Mouse (Mus musculus): ENCODE measurements around the gene Sim1. TPM values are rescaled to one million over a fixed set of nuclear protein-coding genes. Genes with fewer than 3 reads are reported as not detected.

Sim1 gene
- polyA plus RNA-seq (2014; fragmentation: Nextera tagmentation; extraction: Ambion mirVana): 1.8 and 2.0 TPM in 2 replicates

- H3K4me1 ChIP-seq (ENCODE audit: control insufficient read depth, insufficient read depth, low read length): peaks cover 3% of the 10 kb centered on the region; the same call in 1 of the 2 replicates
- no peaks in the 10 kb centered on the region for H3K36me3 ChIP-seq (ENCODE audit: control insufficient read depth, insufficient read depth, low read length)
- H3K4me2 ChIP-seq (ENCODE audit: low read depth, low read length): peak within 1 kb of the TSS; percentile 64
- H3K9ac ChIP-seq (replicated peaks; ENCODE audit: low read depth, low read length): no peak within 1 kb of the TSS
- peak within 1 kb of the TSS; percentile 33 for H3K4me3 ChIP-seq (ENCODE audit: low read depth, low read length)
- no peaks in the 10 kb centered on the region for H3K9me3 ChIP-seq (ENCODE audit: control insufficient read depth, low read length)
- peaks cover 66% of the 10 kb centered on the region for H3K27me3 ChIP-seq (ENCODE audit: control insufficient read depth, insufficient read depth, low read length)
- ATAC-seq (ENCODE audit: low read depth): peak; percentile 96
- no peak within 1 kb of the TSS for H3K27ac ChIP-seq (ENCODE audit: low read depth, low read length)
- WGBS: under 1% methylated on average over 61 of the region's 62 CpGs
Observed at GRCm38 (mm10) chr10:50894170-50894991, at the start of gene Sim1. Gene Sim1, plus strand, starts transcription at chr10:50894754.

GRCm38 (mm10) chr10:50868202-50868601 lies 26.4 kb upstream of the Sim1 start:
- Histone ChIP-seq H3K4me2 (ENCODE audit: low read depth, low read length) (no peak overlapping the region), H3K9me3 (ENCODE audit: control insufficient read depth, low read length) (no peaks in the 10 kb centered on the region), H3K27ac (ENCODE audit: low read depth, low read length) (no peak overlapping the region), H3K27me3 (ENCODE audit: control insufficient read depth, insufficient read depth, low read length) (no peaks in the 10 kb centered on the region), H3K9ac (replicated peaks; ENCODE audit: low read depth, low read length) (no peak overlapping the region), H3K4me3 (ENCODE audit: low read depth, low read length) (no peak overlapping the region), H3K4me1 (ENCODE audit: control insufficient read depth, insufficient read depth, low read length) (no peaks in the 10 kb centered on the region), H3K36me3 (ENCODE audit: control insufficient read depth, insufficient read depth, low read length) (no peaks in the 10 kb centered on the region)
- no peak for ATAC-seq (ENCODE audit: low read depth)
- 85% methylated on average over 4 of the region's 4 CpGs for WGBS

- 90% methylated on average over 5 of the region's 5 CpGs for WGBS
- H3K27ac ChIP-seq (ENCODE audit: low read depth, low read length): no peak overlapping the region
- H3K4me2 ChIP-seq (ENCODE audit: low read depth, low read length): no peak overlapping the region
- H3K9me3 ChIP-seq (ENCODE audit: control insufficient read depth, low read length): no peaks in the 10 kb centered on the region
- H3K4me1 ChIP-seq (ENCODE audit: control insufficient read depth, insufficient read depth, low read length): no peaks in the 10 kb centered on the region
- no peaks in the 10 kb centered on the region for H3K36me3 ChIP-seq (ENCODE audit: control insufficient read depth, insufficient read depth, low read length)
- H3K27me3 ChIP-seq (ENCODE audit: control insufficient read depth, insufficient read depth, low read length): no peaks in the 10 kb centered on the region
- H3K9ac ChIP-seq (replicated peaks; ENCODE audit: low read depth, low read length): no peak overlapping the region
- no peak overlapping the region for H3K4me3 ChIP-seq (ENCODE audit: low read depth, low read length)
- ATAC-seq (ENCODE audit: low read depth): no peak
Observed at GRCm38 (mm10) chr10:50876952-50877351, 17.6 kb upstream of the Sim1 start.

- H3K9me3 ChIP-seq (ENCODE audit: control insufficient read depth, low read length): no peaks in the 10 kb centered on the region
- no peak overlapping the region for H3K4me3 ChIP-seq (ENCODE audit: low read depth, low read length)
- no peak overlapping the region for H3K9ac ChIP-seq (replicated peaks; ENCODE audit: low read depth, low read length)
- no peak overlapping the region for H3K27ac ChIP-seq (ENCODE audit: low read depth, low read length)
- no peaks in the 10 kb centered on the region for H3K36me3 ChIP-seq (ENCODE audit: control insufficient read depth, insufficient read depth, low read length)
- H3K4me1 ChIP-seq (ENCODE audit: control insufficient read depth, insufficient read depth, low read length): no peaks in the 10 kb centered on the region
- 19% methylated on average over 2 of the region's 2 CpGs for WGBS
- peak; percentile 17; the same call in 1 of the 2 replicates for ATAC-seq (ENCODE audit: low read depth)
- no peak overlapping the region for H3K4me2 ChIP-seq (ENCODE audit: low read depth, low read length)
- H3K27me3 ChIP-seq (ENCODE audit: control insufficient read depth, insufficient read depth, low read length): no peaks in the 10 kb centered on the region
Observed at GRCm38 (mm10) chr10:50881476-50882069, 13.0 kb upstream of the Sim1 start.

- WGBS: 73% methylated on average over 2 of the region's 2 CpGs
- H3K9ac ChIP-seq (replicated peaks; ENCODE audit: low read depth, low read length): no peak overlapping the region
- ATAC-seq (ENCODE audit: low read depth): no peak
Observed at GRCm38 (mm10) chr10:50882366-50882765, 12.2 kb upstream of the Sim1 start.

GRCm38 (mm10) chr10:50886305-50886704 lies 8.2 kb upstream of the Sim1 start:
- ATAC-seq (ENCODE audit: low read depth): no peak
- Histone ChIP-seq H3K27ac (ENCODE audit: low read depth, low read length) (no peak overlapping the region), H3K9ac (replicated peaks; ENCODE audit: low read depth, low read length) (no peak overlapping the region), H3K4me3 (ENCODE audit: low read depth, low read length) (no peak overlapping the region), H3K27me3 (ENCODE audit: control insufficient read depth, insufficient read depth, low read length) (peaks cover 18% of the 10 kb centered on the region), H3K36me3 (ENCODE audit: control insufficient read depth, insufficient read depth, low read length) (no peaks in the 10 kb centered on the region), H3K9me3 (ENCODE audit: control insufficient read depth, low read length) (no peaks in the 10 kb centered on the region), H3K4me2 (ENCODE audit: low read depth, low read length) (no peak overlapping the region), H3K4me1 (ENCODE audit: control insufficient read depth, insufficient read depth, low read length) (no peaks in the 10 kb centered on the region)
- WGBS: 66% methylated on average over 4 of the region's 4 CpGs

More at GRCm38 (mm10) chr10:50882366-50882765, 12.2 kb upstream of the Sim1 start:
- Histone ChIP-seq H3K4me3 (ENCODE audit: low read depth, low read length) (no peak overlapping the region), H3K36me3 (ENCODE audit: control insufficient read depth, insufficient read depth, low read length) (no peaks in the 10 kb centered on the region), H3K27me3 (ENCODE audit: control insufficient read depth, insufficient read depth, low read length) (no peaks in the 10 kb centered on the region), H3K27ac (ENCODE audit: low read depth, low read length) (no peak overlapping the region), H3K4me1 (ENCODE audit: control insufficient read depth, insufficient read depth, low read length) (no peaks in the 10 kb centered on the region), H3K4me2 (ENCODE audit: low read depth, low read length) (no peak overlapping the region), H3K9me3 (ENCODE audit: control insufficient read depth, low read length) (no peaks in the 10 kb centered on the region)

- H3K27ac ChIP-seq (ENCODE audit: low read depth, low read length): no peak overlapping the region
- H3K4me1 ChIP-seq (ENCODE audit: control insufficient read depth, insufficient read depth, low read length): peaks cover 3% of the 10 kb centered on the region; the same call in 1 of the 2 replicates
- no peak overlapping the region for H3K9ac ChIP-seq (replicated peaks; ENCODE audit: low read depth, low read length)
- 16% methylated on average over 6 of the region's 6 CpGs for WGBS
- ATAC-seq (ENCODE audit: low read depth): no peak
- no peak overlapping the region for H3K4me3 ChIP-seq (ENCODE audit: low read depth, low read length)
- H3K4me2 ChIP-seq (ENCODE audit: low read depth, low read length): no peak overlapping the region
- no peaks in the 10 kb centered on the region for H3K36me3 ChIP-seq (ENCODE audit: control insufficient read depth, insufficient read depth, low read length)
- no peaks in the 10 kb centered on the region for H3K9me3 ChIP-seq (ENCODE audit: control insufficient read depth, low read length)
- H3K27me3 ChIP-seq (ENCODE audit: control insufficient read depth, insufficient read depth, low read length): peaks cover 41% of the 10 kb centered on the region
Observed at GRCm38 (mm10) chr10:50890621-50891020, 3.9 kb upstream of the Sim1 start.

GRCm38 (mm10) chr10:50891876-50892711 lies 2.5 kb upstream of the Sim1 start:
- Histone ChIP-seq H3K9me3 (ENCODE audit: control insufficient read depth, low read length) (no peaks in the 10 kb centered on the region), H3K27ac (ENCODE audit: low read depth, low read length) (no peak overlapping the region), H3K27me3 (ENCODE audit: control insufficient read depth, insufficient read depth, low read length) (peaks cover 51% of the 10 kb centered on the region), H3K4me1 (ENCODE audit: control insufficient read depth, insufficient read depth, low read length) (peaks cover 3% of the 10 kb centered on the region; the same call in 1 of the 2 replicates), H3K4me3 (ENCODE audit: low read depth, low read length) (no peak overlapping the region), H3K4me2 (ENCODE audit: low read depth, low read length) (no peak overlapping the region), H3K36me3 (ENCODE audit: control insufficient read depth, insufficient read depth, low read length) (no peaks in the 10 kb centered on the region), H3K9ac (replicated peaks; ENCODE audit: low read depth, low read length) (no peak overlapping the region)
- WGBS: under 1% methylated on average over 26 of the region's 26 CpGs
- no peak for ATAC-seq (ENCODE audit: low read depth)

Measured in neural tube, embryonic 14.5 days (tissue).